Mouse (Mus musculus) limb, embryonic 11.5 days (tissue): ENCODE measurements around the gene Cfl2. TPM values are rescaled to one million over a fixed set of nuclear protein-coding genes. Genes with fewer than 3 reads are reported as not detected.

Experiments used
- ATAC-seq: fragments of 200-750 bp; cut with Nextera tagmentation; 2 replicates; pipeline ENCODE4 v1.8.0; 2017; ENCODE audit warnings: low read depth; ENCODE audit not compliant: insufficient number of reproducible peaks, low FRiP score, low TSS enrichment
- DNase-seq: peaks from one replicate; pipeline ENCODE4 v3.0.0-alpha.2; 2015; ENCODE audit warnings: low spot score
- H3K27ac ChIP-seq: fragments of 300-500 bp; sonication (generic); replicated peaks from 2 replicates; pipeline ENCODE4 v1.5.1; 2014; ENCODE audit warnings: low read depth, mild to moderate bottlenecking, low read length
- H3K27me3 ChIP-seq: fragments of 300-500 bp; sonication (generic); 2 replicates; pipeline ENCODE4 v1.6.1; 2014; ENCODE audit warnings: mild to moderate bottlenecking, low read length, mixed read lengths; ENCODE audit not compliant: control insufficient read depth, insufficient read depth
- H3K36me3 ChIP-seq: fragments of 300-500 bp; sonication (generic); 2 replicates; pipeline ENCODE4 v1.6.1; 2014; ENCODE audit warnings: mild to moderate bottlenecking, low read length, moderate library complexity, mixed read lengths; ENCODE audit not compliant: control insufficient read depth, insufficient read depth
- H3K4me1 ChIP-seq: fragments of 300-500 bp; sonication (generic); 2 replicates; pipeline ENCODE4 v1.6.1; 2014; ENCODE audit warnings: low read length, mixed read lengths; ENCODE audit not compliant: control insufficient read depth, insufficient read depth
- H3K4me2 ChIP-seq: fragments of 300-500 bp; sonication (generic); 2 replicates; pipeline ENCODE4 v1.6.1; 2014; ENCODE audit warnings: low read depth, mild to moderate bottlenecking, moderate library complexity; ENCODE audit not compliant: severe bottlenecking
- H3K4me3 ChIP-seq: fragments of 300-500 bp; sonication (generic); 2 replicates; pipeline ENCODE4 v1.5.1; 2014; ENCODE audit warnings: low read depth, low read length
- H3K9ac ChIP-seq: fragments of 300-500 bp; sonication (generic); 2 replicates; pipeline ENCODE4 v1.6.1; 2014; ENCODE audit warnings: mild to moderate bottlenecking, low read length
- H3K9me3 ChIP-seq: fragments of 300-500 bp; sonication (generic); 2 replicates; pipeline ENCODE4 v1.6.1; 2016; ENCODE audit warnings: low read length; ENCODE audit not compliant: control insufficient read depth
- WGBS: fragments of 180-500 bp; shearing (Covaris S2); extraction: QIAGEN DNeasy Blood & Tissue Kit; methylation state at CpG from one replicate; pipeline ENCODE4 v1.1.7; 2014; 5-methylcytosine and 5-hydroxymethylcytosine counted together
- polyA plus RNA-seq: library from polyadenylated mRNA; unstranded; fragments of >200 nt; fragmentation: Nextera tagmentation; extraction: Ambion mirVana; gene quantifications from 2 replicates; pipeline ENCODE4 v1.2.1, GENCODE M21; 2014

The Cfl2 gene
- polyA plus RNA-seq, 1 experiment from 2014 or later, result 158 TPM

GRCm38 (mm10) chr12:54876879-54877278 lies 14.2 kb upstream of the Cfl2 start:
- H3K27me3 ChIP-seq, result no peaks in the 10 kb centered on the region
- no peak overlapping the region for H3K4me3 ChIP-seq
- 34% methylated on average over 5 of the region's 5 CpGs for WGBS
- no peak for ATAC-seq
- H3K4me2 ChIP-seq, result no peak overlapping the region
- no peak for DNase-seq
- H3K9me3 ChIP-seq, result no peaks in the 10 kb centered on the region
- H3K36me3 ChIP-seq, result no peaks in the 10 kb centered on the region
- no peak overlapping the region for H3K9ac ChIP-seq
- H3K4me1 ChIP-seq, result no peaks in the 10 kb centered on the region
- H3K27ac ChIP-seq, result no peak overlapping the region

DNA sequence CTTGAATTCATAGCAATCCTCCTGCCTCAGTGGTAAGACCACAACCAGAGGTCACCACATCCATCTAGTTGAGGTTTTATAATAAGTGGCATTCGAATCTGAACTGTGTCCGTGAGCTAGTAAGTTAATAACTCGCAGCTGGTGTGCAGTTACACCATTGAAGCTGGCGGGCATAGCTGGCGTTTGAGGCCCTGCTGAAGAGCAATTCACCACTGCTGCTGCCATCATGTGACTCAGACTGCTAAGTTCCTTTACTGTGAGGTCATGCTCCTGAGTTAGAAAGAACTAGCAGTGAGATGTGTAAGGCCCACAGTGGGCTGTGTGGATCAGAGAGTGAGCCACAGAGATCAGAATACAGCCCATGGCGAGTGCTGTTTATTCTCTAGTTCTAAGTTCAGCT lies 12.0 kb upstream of the Cfl2 start:
- no peak overlapping the region for H3K4me2 ChIP-seq
- ATAC-seq (no peak), DNase-seq (peak; percentile 26)
- no peak overlapping the region for H3K4me3 ChIP-seq
- no peaks in the 10 kb centered on the region for H3K9me3 ChIP-seq
- H3K4me1 ChIP-seq, result no peaks in the 10 kb centered on the region
- no peak overlapping the region for H3K9ac ChIP-seq
- WGBS, result 65% methylated on average over 6 of the region's 6 CpGs
- no peak overlapping the region for H3K27ac ChIP-seq
- no peaks in the 10 kb centered on the region for H3K36me3 ChIP-seq
- no peaks in the 10 kb centered on the region for H3K27me3 ChIP-seq

GRCm38 (mm10) chr12:54861991-54862605 lies 579 bp downstream of the Cfl2 start:
- under 1% methylated on average over 31 of the region's 36 CpGs for WGBS
- Histone ChIP-seq H3K27me3 (no peaks in the 10 kb centered on the region), H3K4me3 (peak overlapping the region; percentile 89), H3K9ac (peak overlapping the region; percentile 94), H3K36me3 (peaks cover 3% of the 10 kb centered on the region; the same call in 1 of the 2 replicates), H3K9me3 (no peaks in the 10 kb centered on the region), H3K27ac (peak overlapping the region; percentile 96), H3K4me2 (peak overlapping the region; percentile 45), H3K4me1 (peaks cover 4% of the 10 kb centered on the region; the same call in 1 of the 2 replicates)
- DNase-seq, result no peak
- no peak for ATAC-seq

GRCm38 (mm10) chr12:54859531-54859930 lies 3.1 kb downstream of the Cfl2 start:
- Histone ChIP-seq H3K27ac (no peak overlapping the region), H3K4me2 (no peak overlapping the region), H3K36me3 (peaks cover 3% of the 10 kb centered on the region; the same call in 1 of the 2 replicates), H3K27me3 (no peaks in the 10 kb centered on the region), H3K9ac (no peak overlapping the region), H3K9me3 (no peaks in the 10 kb centered on the region), H3K4me3 (no peak overlapping the region), H3K4me1 (peaks cover 4% of the 10 kb centered on the region; the same call in 1 of the 2 replicates)
- 89% methylated on average over 6 of the region's 6 CpGs for WGBS
- DNase-seq, result no peak
- no peak for ATAC-seq

- no peak overlapping the region for H3K27ac ChIP-seq
- H3K4me1 ChIP-seq, result no peaks in the 10 kb centered on the region
Observed at GRCm38 (mm10) chr12:54850551-54850950, 12.1 kb downstream of the Cfl2 start.

GRCm38 (mm10) chr12:54844415-54844814 lies 18.3 kb downstream of the Cfl2 start:
- H3K9me3 ChIP-seq, result no peaks in the 10 kb centered on the region
- ATAC-seq, result no peak
- H3K4me1 ChIP-seq, result no peaks in the 10 kb centered on the region
- no peaks in the 10 kb centered on the region for H3K27me3 ChIP-seq
- H3K4me2 ChIP-seq, result no peak overlapping the region
- DNase-seq, result no peak
- no peak overlapping the region for H3K9ac ChIP-seq
- no peak overlapping the region for H3K27ac ChIP-seq
- H3K4me3 ChIP-seq, result no peak overlapping the region
- no peaks in the 10 kb centered on the region for H3K36me3 ChIP-seq

More at GRCm38 (mm10) chr12:54850551-54850950, 12.1 kb downstream of the Cfl2 start:
- no peak for ATAC-seq
- H3K36me3 ChIP-seq, result no peaks in the 10 kb centered on the region
- H3K9me3 ChIP-seq, result no peaks in the 10 kb centered on the region
- no peaks in the 10 kb centered on the region for H3K27me3 ChIP-seq
- no peak overlapping the region for H3K4me2 ChIP-seq
- H3K4me3 ChIP-seq, result no peak overlapping the region
- no peak overlapping the region for H3K9ac ChIP-seq
- WGBS, result 88% methylated on average over 2 of the region's 2 CpGs
- no peak for DNase-seq

DNA sequence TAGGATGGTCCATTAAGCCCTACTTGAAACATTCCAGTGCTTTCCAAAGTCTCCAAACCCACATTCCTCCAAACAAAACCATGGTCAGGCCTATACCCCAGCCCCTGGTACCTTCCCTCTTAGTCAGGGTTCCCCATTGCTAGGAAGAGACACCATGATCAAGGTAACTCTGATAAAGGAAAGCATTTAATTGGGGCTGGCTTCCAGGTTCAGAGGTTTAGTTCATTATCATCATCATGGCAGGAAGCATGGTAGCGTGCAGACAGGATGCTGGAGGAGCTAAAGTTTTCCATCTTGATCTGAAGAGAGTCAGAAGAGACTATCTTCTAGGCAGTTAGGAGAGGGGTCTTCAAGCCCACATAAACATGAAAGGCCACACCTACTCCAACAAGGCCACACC lies 21.1 kb downstream of the Cfl2 start:
- no peak overlapping the region for H3K9ac ChIP-seq
- H3K4me2 ChIP-seq, result no peak overlapping the region
- DNase-seq, result no peak
- no peak overlapping the region for H3K27ac ChIP-seq
- WGBS, result 88% methylated on average over 1 of the region's 1 CpGs
- no peak for ATAC-seq
- H3K9me3 ChIP-seq, result no peaks in the 10 kb centered on the region
- no peaks in the 10 kb centered on the region for H3K36me3 ChIP-seq
- H3K27me3 ChIP-seq, result no peaks in the 10 kb centered on the region
- H3K4me1 ChIP-seq, result no peaks in the 10 kb centered on the region
- H3K4me3 ChIP-seq, result no peak overlapping the region

DNA sequence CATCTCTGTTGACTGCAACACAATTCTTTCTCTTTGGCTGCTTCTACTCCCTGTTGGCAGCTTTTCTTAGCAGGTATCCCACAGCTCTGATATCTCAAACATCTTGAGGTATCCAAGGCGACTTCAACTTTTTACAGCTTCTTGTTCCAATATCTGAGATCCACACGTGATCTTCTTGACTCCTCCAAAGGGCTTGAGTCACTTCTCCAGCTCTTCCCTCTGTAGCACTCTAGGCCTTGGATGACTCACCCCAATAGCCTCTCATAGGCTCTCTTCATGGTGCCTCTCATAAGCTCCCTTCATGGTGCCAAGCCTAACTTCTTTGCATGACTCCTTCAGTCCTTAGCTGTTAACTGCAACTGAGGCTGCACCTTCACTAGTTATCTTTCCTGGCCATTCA lies 22.9 kb downstream of the Cfl2 start:
- Histone ChIP-seq H3K4me3 (no peak overlapping the region), H3K9me3 (no peaks in the 10 kb centered on the region), H3K4me1 (peaks cover 3% of the 10 kb centered on the region; the same call in 1 of the 2 replicates), H3K36me3 (no peaks in the 10 kb centered on the region), H3K27ac (no peak overlapping the region), H3K4me2 (no peak overlapping the region), H3K27me3 (no peaks in the 10 kb centered on the region), H3K9ac (no peak overlapping the region)
- ATAC-seq (no peak), DNase-seq (no peak)
- WGBS, result 84% methylated on average over 2 of the region's 2 CpGs

- no peak overlapping the region for H3K4me2 ChIP-seq
- no peak overlapping the region for H3K9ac ChIP-seq
- no peaks in the 10 kb centered on the region for H3K27me3 ChIP-seq
- H3K9me3 ChIP-seq, result no peaks in the 10 kb centered on the region
- ATAC-seq (no peak), DNase-seq (no peak)
- H3K27ac ChIP-seq, result no peak overlapping the region
- no peaks in the 10 kb centered on the region for H3K36me3 ChIP-seq
- no peak overlapping the region for H3K4me3 ChIP-seq
- H3K4me1 ChIP-seq, result peaks cover 3% of the 10 kb centered on the region; the same call in 1 of the 2 replicates
Observed at GRCm38 (mm10) chr12:54838931-54839330, 23.7 kb downstream of the Cfl2 start.
